Mouse (Mus musculus) midbrain, embryonic 11.5 days (tissue): ENCODE data around the gene Szt2. TPM values are rescaled to one million over a fixed set of nuclear protein-coding genes. Genes with fewer than 3 reads are reported as not detected.

Experiments used
- ATAC-seq: fragments of 200-750 bp; cut with Nextera tagmentation; 2 replicates; pipeline ENCODE4 v1.8.0; 2017; ENCODE audit warnings: moderate TSS enrichment, moderate library complexity; ENCODE audit not compliant: low FRiP score
- DNase-seq: peaks from one replicate; pipeline ENCODE4 v3.0.0; 2015; ENCODE audit warnings: low spot score; ENCODE audit errors: missing footprints
- H3K27ac ChIP-seq: fragments of 300-500 bp; sonication (generic); 2 replicates; pipeline ENCODE4 v1.5.1; 2014; ENCODE audit warnings: low read depth, low read length
- H3K27me3 ChIP-seq: fragments of 300-500 bp; sonication (generic); 2 replicates; pipeline ENCODE4 v1.6.1; 2014; ENCODE audit warnings: mild to moderate bottlenecking, low read length, moderate library complexity, mixed read lengths; ENCODE audit not compliant: control insufficient read depth, insufficient read depth
- H3K36me3 ChIP-seq: fragments of 300-500 bp; sonication (generic); 2 replicates; pipeline ENCODE4 v1.6.1; 2014; ENCODE audit warnings: mild to moderate bottlenecking, low read length, moderate library complexity, mixed read lengths; ENCODE audit not compliant: control insufficient read depth, insufficient read depth
- H3K4me1 ChIP-seq: fragments of 300-500 bp; sonication (generic); 2 replicates; pipeline ENCODE4 v1.6.1; 2014; ENCODE audit warnings: low read length; ENCODE audit not compliant: control insufficient read depth, insufficient read depth
- H3K4me2 ChIP-seq: fragments of 300-500 bp; sonication (generic); 2 replicates; pipeline ENCODE4 v1.6.1; 2014; ENCODE audit warnings: mild to moderate bottlenecking, moderate library complexity
- H3K4me3 ChIP-seq: fragments of 300-500 bp; sonication (generic); 2 replicates; pipeline ENCODE4 v1.5.1; 2014; ENCODE audit warnings: low read depth, low read length
- H3K9ac ChIP-seq: fragments of 300-500 bp; sonication (generic); 2 replicates; pipeline ENCODE4 v1.6.1; 2014; ENCODE audit warnings: low read length
- H3K9me3 ChIP-seq: fragments of 300-500 bp; sonication (generic); 2 replicates; pipeline ENCODE4 v1.6.1; 2016; ENCODE audit warnings: low read length; ENCODE audit not compliant: control insufficient read depth
- WGBS: fragments of 180-500 bp; shearing (Covaris S2); extraction: QIAGEN DNeasy Blood & Tissue Kit; methylation state at CpG from one replicate; pipeline ENCODE4 v1.1.7; 2014; 5-methylcytosine and 5-hydroxymethylcytosine counted together
- polyA plus RNA-seq: library from polyadenylated mRNA; unstranded; fragments of >200 nt; fragmentation: Nextera tagmentation; extraction: Ambion mirVana; gene quantifications from 2 replicates; pipeline ENCODE4 v1.2.1, GENCODE M21; 2014

Szt2 gene
- polyA plus RNA-seq, 1 experiment from 2014 or later: 7.8 TPM

DNA sequence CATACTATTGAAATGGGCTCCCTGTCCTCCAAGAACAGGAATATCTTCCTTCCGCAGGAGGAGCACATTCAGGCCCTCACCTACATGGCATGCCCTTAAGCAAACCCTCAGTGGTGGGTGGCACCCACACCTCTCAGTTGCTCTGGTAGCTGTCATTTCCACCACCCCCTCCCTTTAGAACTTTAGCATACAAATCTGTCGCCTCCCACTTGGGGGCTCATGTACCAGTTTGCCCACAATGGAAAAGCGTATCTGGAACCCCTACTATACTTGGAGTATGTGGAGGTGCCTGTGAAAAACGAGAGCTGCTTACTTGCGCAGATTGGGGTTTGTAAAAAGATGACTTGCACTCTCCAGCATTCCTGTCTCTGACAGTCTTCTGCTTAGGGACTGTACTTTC lies 7.3 kb upstream of the Szt2 start:
- Histone ChIP-seq H3K4me3 (no peak overlapping the region), H3K27me3 (no peaks in the 10 kb centered on the region), H3K4me2 (no peak overlapping the region), H3K36me3 (peaks cover 21% of the 10 kb centered on the region), H3K4me1 (no peaks in the 10 kb centered on the region), H3K9me3 (no peaks in the 10 kb centered on the region), H3K9ac (no peak overlapping the region), H3K27ac (no peak overlapping the region)
- WGBS: 92% methylated on average over 5 of the region's 5 CpGs
- peak; percentile 54 for DNase-seq
- no peak for ATAC-seq

DNA sequence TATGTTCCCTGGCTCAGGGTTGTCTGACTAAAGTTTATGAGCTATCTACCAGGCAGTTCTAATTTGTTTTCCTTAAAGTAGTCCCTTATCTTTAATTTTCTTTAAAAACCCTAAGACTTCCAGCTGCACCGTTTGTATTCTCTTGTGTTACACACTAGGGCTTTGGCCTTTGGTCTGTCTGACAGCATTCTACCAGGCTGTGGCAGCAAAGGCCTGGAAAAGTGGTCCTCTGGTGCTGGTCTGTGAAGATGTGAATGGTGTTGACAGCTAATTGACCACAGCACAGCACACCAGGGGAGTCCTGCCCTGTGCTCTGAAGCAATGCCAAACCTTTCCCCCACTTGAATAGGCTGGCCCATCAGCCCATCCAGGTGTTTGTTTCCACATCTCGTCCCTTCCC lies 6.7 kb upstream of the Szt2 start:
- Histone ChIP-seq H3K27me3 (no peaks in the 10 kb centered on the region), H3K4me1 (no peaks in the 10 kb centered on the region), H3K9me3 (no peaks in the 10 kb centered on the region), H3K36me3 (peaks cover 21% of the 10 kb centered on the region), H3K9ac (no peak overlapping the region), H3K4me2 (no peak overlapping the region), H3K4me3 (no peak overlapping the region), H3K27ac (no peak overlapping the region)
- ATAC-seq: no peak
- 83% methylated on average over 2 of the region's 2 CpGs for WGBS
- DNase-seq: peak; percentile 51

DNA sequence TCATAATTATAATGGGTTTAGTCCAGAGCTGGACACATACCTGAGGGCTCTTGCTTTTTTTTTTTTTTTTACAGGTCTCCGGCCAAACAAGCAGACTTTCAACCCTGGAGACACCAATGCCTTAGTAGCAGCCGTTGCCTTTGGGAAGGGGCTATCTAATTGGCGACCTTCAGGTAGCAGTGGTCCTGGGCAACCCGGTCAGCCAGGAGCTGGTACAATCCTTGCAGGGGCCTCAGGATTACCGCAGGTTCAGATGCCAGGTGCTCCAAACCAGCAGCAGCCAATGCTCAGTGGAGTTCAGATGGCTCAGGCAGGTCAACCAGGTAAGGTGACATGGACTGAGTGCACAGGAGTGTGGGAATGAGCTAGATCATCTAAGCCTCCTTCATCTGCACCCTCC lies 4.5 kb upstream of the Szt2 start:
- Histone ChIP-seq H3K9ac (no peak overlapping the region), H3K36me3 (peaks cover 21% of the 10 kb centered on the region), H3K27ac (no peak overlapping the region), H3K4me2 (no peak overlapping the region), H3K27me3 (no peaks in the 10 kb centered on the region), H3K4me3 (no peak overlapping the region), H3K4me1 (peaks cover 9% of the 10 kb centered on the region), H3K9me3 (no peaks in the 10 kb centered on the region)
- ATAC-seq: no peak
- 87% methylated on average over 5 of the region's 5 CpGs for WGBS
- peak; percentile 69 for DNase-seq

DNA sequence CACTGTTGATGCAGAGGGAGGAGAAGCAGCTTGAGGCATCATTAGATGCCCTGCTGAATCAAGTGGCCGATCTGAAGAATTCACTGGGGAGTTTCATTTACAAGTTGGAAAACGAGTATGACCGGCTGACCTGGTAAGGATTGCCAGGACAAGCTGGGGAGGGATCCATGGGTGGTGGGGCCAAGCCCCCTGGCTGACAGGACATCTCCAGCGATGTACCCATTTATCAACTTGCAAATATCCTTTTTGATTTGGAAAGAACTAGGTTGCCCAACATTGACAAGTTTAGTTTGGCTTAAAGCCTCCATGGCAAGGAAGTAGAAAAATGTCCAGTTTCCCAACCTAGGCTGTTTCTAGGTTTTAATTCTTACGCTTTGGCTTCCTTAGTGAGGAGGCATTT lies 1.8 kb upstream of the Szt2 start:
- DNase-seq (peak; percentile 45), ATAC-seq (no peak)
- WGBS: 90% methylated on average over 5 of the region's 5 CpGs
- Histone ChIP-seq H3K9ac (no peak overlapping the region), H3K27ac (no peak overlapping the region), H3K4me2 (no peak overlapping the region), H3K4me1 (peaks cover 16% of the 10 kb centered on the region), H3K27me3 (no peaks in the 10 kb centered on the region), H3K4me3 (no peak overlapping the region), H3K36me3 (peaks cover 13% of the 10 kb centered on the region), H3K9me3 (no peaks in the 10 kb centered on the region)

DNA sequence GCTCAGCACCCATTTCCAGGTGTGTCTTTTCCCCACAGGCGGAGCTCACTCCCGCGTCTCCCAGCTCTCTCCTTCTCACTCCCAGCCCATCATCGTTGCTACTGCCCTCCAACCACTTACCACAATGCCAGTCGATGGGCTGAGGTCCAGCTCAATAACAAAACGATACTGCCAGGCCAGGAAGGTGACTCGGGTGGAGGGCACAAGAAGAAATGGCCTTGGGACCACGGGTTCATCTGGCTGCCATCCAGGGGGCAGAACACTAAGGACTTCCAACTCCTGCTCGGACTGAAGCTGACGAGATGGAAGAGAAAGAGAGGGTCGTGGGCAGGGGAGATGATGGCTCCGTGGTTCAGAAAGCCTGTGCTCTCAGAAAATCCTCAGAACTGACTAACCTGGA lies 6.4 kb downstream of the Szt2 start:
- Histone ChIP-seq H3K27me3 (no peaks in the 10 kb centered on the region), H3K9me3 (no peaks in the 10 kb centered on the region), H3K4me1 (no peaks in the 10 kb centered on the region), H3K27ac (no peak overlapping the region), H3K4me3 (no peak overlapping the region), H3K9ac (no peak overlapping the region), H3K36me3 (peaks cover 11% of the 10 kb centered on the region; the same call in 1 of the 2 replicates), H3K4me2 (no peak overlapping the region)
- DNase-seq (no peak), ATAC-seq (no peak)
- WGBS: 94% methylated on average over 12 of the region's 12 CpGs

DNA sequence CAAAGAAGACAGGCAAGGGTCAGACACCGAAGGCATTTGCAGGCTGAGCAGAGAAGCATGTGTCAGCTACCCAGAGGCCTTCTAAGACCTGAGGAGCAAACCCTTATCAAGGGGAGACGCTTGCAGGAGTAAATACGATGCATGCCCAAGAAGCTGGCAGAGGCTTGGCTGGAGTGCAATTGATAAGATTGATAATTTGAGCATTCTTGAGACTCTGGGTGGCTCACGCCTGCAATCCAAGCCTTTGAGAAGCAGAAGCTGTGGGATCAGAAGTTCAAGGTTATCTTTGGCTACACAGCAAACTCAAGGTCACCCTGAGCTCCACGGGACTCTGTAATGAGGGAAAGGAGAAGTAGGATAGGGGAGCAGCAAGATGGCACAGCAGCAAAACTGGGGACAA lies 7.2 kb downstream of the Szt2 start:
- no peak overlapping the region for H3K27ac ChIP-seq
- WGBS: 92% methylated on average over 5 of the region's 5 CpGs
- H3K36me3 ChIP-seq: peaks cover 11% of the 10 kb centered on the region; the same call in 1 of the 2 replicates

DNA sequence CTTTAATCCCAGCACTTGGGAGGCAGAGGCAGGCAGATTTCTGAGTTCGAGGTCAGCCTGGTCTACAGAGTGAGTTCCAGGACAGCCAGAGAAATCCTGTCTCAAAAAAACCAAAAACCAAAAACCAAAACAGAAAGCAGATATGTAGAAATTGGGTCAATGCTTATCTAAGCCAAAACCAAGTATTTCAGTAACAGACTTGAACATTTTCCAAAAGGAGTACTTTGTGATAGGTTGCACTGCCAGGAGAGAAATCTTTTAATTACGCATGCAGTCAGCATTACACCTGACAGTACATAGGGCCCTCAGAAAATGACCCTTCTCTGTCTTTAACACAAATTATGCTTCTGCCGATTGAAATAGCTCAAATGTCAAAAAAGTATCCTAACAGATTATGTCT lies 7.7 kb downstream of the Szt2 start:
- Histone ChIP-seq H3K9ac (no peak overlapping the region), H3K27ac (no peak overlapping the region), H3K9me3 (no peaks in the 10 kb centered on the region), H3K4me2 (no peak overlapping the region), H3K4me3 (no peak overlapping the region), H3K36me3 (peaks cover 11% of the 10 kb centered on the region; the same call in 1 of the 2 replicates), H3K27me3 (no peaks in the 10 kb centered on the region), H3K4me1 (no peaks in the 10 kb centered on the region)
- no peak for ATAC-seq
- 95% methylated on average over 3 of the region's 3 CpGs for WGBS
- DNase-seq: no peak

More for the DNA sequence above, 7.2 kb downstream of the Szt2 start:
- no peak overlapping the region for H3K4me2 ChIP-seq
- no peaks in the 10 kb centered on the region for H3K4me1 ChIP-seq
- H3K9ac ChIP-seq: no peak overlapping the region
- H3K9me3 ChIP-seq: no peaks in the 10 kb centered on the region
- no peak overlapping the region for H3K4me3 ChIP-seq
- ATAC-seq (no peak), DNase-seq (peak; percentile 17)
- H3K27me3 ChIP-seq: no peaks in the 10 kb centered on the region

DNA sequence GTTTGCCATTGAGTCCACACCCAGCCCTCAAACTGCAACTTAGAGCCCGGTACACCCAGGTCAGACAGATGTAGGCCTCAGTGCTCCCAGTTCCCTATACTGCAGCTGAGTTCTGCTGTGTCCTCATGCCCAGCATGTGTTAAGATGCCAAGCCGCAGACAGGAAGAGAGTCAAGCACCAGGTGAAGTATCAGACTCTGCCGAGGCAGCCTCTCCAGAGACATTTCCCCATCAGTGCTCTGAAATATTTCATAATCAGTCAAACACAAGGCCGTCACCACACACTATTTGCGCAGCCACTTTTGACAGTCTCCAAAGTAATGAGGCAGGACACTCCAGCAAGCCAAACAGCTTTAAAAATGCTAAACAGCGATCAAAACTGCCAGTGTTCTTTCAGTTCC lies 10.7 kb downstream of the Szt2 start:
- Histone ChIP-seq H3K27ac (no peak overlapping the region), H3K9me3 (no peaks in the 10 kb centered on the region), H3K27me3 (no peaks in the 10 kb centered on the region), H3K36me3 (peaks cover 11% of the 10 kb centered on the region; the same call in 1 of the 2 replicates), H3K9ac (no peak overlapping the region), H3K4me3 (no peak overlapping the region), H3K4me2 (no peak overlapping the region), H3K4me1 (no peaks in the 10 kb centered on the region)
- DNase-seq (no peak), ATAC-seq (no peak)
- 96% methylated on average over 6 of the region's 6 CpGs for WGBS

DNA sequence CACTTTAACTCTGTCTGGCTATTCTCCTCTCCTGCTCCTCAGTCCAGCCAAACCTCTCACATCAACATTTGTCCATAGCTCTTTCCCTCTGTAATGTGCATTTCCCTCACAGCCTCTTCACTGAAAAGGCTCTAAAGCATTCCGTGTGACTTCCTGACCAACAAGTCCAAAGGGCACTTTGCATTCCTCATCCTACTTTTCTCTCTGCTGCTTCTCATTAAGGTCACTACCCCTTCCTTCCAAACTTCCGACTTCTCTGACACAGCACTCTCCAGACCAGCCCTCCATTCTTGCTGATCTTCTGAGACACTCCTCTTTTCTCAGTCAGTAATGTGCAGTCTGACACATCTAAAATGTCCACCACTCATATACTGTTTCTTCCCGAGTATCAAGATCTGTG lies 12.6 kb downstream of the Szt2 start:
- H3K27ac ChIP-seq: no peak overlapping the region
- peak; percentile 35 for DNase-seq
- no peak overlapping the region for H3K9ac ChIP-seq
- H3K4me1 ChIP-seq: no peaks in the 10 kb centered on the region
- no peak overlapping the region for H3K4me3 ChIP-seq
- H3K9me3 ChIP-seq: no peaks in the 10 kb centered on the region
- no peak for ATAC-seq
- H3K36me3 ChIP-seq: peaks cover 13% of the 10 kb centered on the region
- H3K4me2 ChIP-seq: no peak overlapping the region
- H3K27me3 ChIP-seq: no peaks in the 10 kb centered on the region
- 85% methylated on average over 3 of the region's 3 CpGs for WGBS

DNA sequence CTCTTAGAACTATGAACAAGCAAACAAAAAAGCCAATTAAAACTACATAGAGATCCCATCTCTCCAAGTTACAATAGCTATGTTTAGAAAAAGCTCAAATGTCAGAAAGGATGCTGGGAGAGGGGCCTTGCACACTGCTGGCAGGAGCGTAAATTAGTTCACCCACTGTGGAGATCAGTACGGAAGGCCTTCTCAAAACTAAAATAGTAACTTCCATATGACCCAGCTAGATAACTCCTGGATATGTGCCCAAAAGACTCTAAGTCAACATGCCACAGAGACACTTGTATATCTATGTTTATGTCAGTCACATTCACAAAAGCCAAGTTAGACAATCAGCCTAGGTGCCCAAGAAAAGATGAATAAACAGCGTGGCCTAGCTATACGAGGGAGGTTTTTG lies 13.8 kb downstream of the Szt2 start:
- ATAC-seq (no peak), DNase-seq (peak; percentile 17)
- Histone ChIP-seq H3K4me2 (no peak overlapping the region), H3K4me3 (no peak overlapping the region), H3K4me1 (no peaks in the 10 kb centered on the region), H3K36me3 (peaks cover 14% of the 10 kb centered on the region), H3K9me3 (no peaks in the 10 kb centered on the region), H3K27me3 (no peaks in the 10 kb centered on the region), H3K27ac (no peak overlapping the region), H3K9ac (no peak overlapping the region)
- WGBS: 91% methylated on average over 4 of the region's 4 CpGs
